Mouse (Mus musculus) intestine, postnatal 0 days (tissue): ENCODE measurements around the gene Zc3h12a. TPM values are rescaled to one million over a fixed set of nuclear protein-coding genes. Genes with fewer than 3 reads are reported as not detected.

Source experiments
- ATAC-seq: fragments of 200-750 bp; cut with Nextera tagmentation; 2 replicates; pipeline ENCODE4 v1.8.0; 2017; ENCODE audit warnings: mild to moderate bottlenecking, moderate TSS enrichment, moderate library complexity
- H3K27ac ChIP-seq: fragments of 300-500 bp; sonication (generic); 2 replicates; pipeline ENCODE4 v1.5.1; 2014; ENCODE audit warnings: mild to moderate bottlenecking, low read depth, low read length, moderate library complexity
- H3K27me3 ChIP-seq: fragments of 300-500 bp; sonication (generic); replicated peaks from 2 replicates; pipeline ENCODE4 v1.6.1; 2014; ENCODE audit warnings: low read length, mixed read lengths; ENCODE audit not compliant: control insufficient read depth, insufficient read depth
- H3K36me3 ChIP-seq: fragments of 300-500 bp; sonication (generic); 2 replicates; pipeline ENCODE4 v1.6.1; 2014; ENCODE audit warnings: mild to moderate bottlenecking, moderate library complexity; ENCODE audit not compliant: control insufficient read depth, insufficient read depth
- H3K4me1 ChIP-seq: fragments of 300-500 bp; sonication (generic); replicated peaks from 2 replicates; pipeline ENCODE4 v1.6.1; 2014; ENCODE audit warnings: antibody characterized with exemption, low read length, mixed read lengths; ENCODE audit not compliant: control insufficient read depth, insufficient read depth
- H3K4me2 ChIP-seq: fragments of 300-500 bp; sonication (generic); replicated peaks from 2 replicates; pipeline ENCODE4 v1.6.1; 2014; ENCODE audit warnings: low read depth, mild to moderate bottlenecking, moderate library complexity
- H3K4me3 ChIP-seq: fragments of 300-500 bp; sonication (generic); 2 replicates; pipeline ENCODE4 v1.5.1; 2014; ENCODE audit warnings: low read depth, low read length
- H3K9ac ChIP-seq: fragments of 300-500 bp; sonication (generic); 2 replicates; pipeline ENCODE4 v1.6.1; 2014; ENCODE audit warnings: mild to moderate bottlenecking, low read depth, low read length
- H3K9me3 ChIP-seq: fragments of 300-500 bp; sonication (generic); 2 replicates; pipeline ENCODE4 v1.6.1; 2016; ENCODE audit warnings: mixed run types; ENCODE audit not compliant: control insufficient read depth
- CTCF ChIP-seq: sonication (generic); IDR thresholded peaks from 2 replicates; pipeline ENCODE4 v1.5.1; 2016; ENCODE audit warnings: low read depth, mild to moderate bottlenecking, control low read depth, antibody characterized with exemption, moderate library complexity
- WGBS: fragments of 180-500 bp; shearing (Covaris S2); extraction: QIAGEN DNeasy Blood & Tissue Kit; methylation state at CpG from one replicate; pipeline ENCODE4 v1.1.7; 2014; 5-methylcytosine and 5-hydroxymethylcytosine counted together
- polyA plus RNA-seq: library from polyadenylated mRNA; unstranded; fragments of >200 nt; fragmentation: Nextera tagmentation; extraction: Ambion mirVana; gene quantifications from 2 replicates; pipeline ENCODE4 v1.2.1, GENCODE M21; 2015

Zc3h12a gene
- polyA plus RNA-seq, 1 experiment from 2014 or later = 1.3 TPM

- no peak for TF ChIP-seq CTCF
Measured at GRCm38 (mm10) chr4:125152469-125152868, 24.8 kb upstream of the Zc3h12a start.

DNA sequence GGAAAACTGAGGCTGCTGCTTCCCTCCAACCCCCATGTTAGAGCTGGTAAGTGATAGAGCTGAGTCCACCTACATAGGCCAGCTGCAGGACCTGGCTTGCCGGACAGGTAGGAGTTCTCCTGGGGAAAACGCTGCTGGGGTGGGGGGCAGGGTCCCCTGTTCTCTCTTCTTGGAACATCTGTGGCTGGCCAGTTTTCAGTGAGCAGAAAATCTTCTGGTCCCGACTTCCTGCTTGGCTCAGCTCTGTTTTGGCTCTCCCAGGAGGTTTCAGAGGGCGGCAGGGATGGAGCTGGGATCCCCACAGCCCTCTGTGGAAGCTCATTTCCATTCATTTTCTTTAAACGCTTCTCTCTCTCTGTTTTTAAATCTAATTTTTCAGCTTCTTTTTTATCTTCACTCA lies 21.8 kb upstream of the Zc3h12a start:
- ATAC-seq = no peak
- H3K4me2 ChIP-seq = no peak overlapping the region
- WGBS = 49% methylated on average over 5 of the region's 5 CpGs
- no peaks in the 10 kb centered on the region for H3K4me1 ChIP-seq
- no peaks in the 10 kb centered on the region for H3K36me3 ChIP-seq
- no peak overlapping the region for H3K27ac ChIP-seq
- H3K9me3 ChIP-seq = no peaks in the 10 kb centered on the region
- no peak overlapping the region for H3K9ac ChIP-seq
- no peak overlapping the region for H3K4me3 ChIP-seq
- no peak for TF ChIP-seq CTCF
- no peaks in the 10 kb centered on the region; the same call in 1 of the 2 replicates for H3K27me3 ChIP-seq

More at GRCm38 (mm10) chr4:125152469-125152868, 24.8 kb upstream of the Zc3h12a start:
- Histone ChIP-seq H3K4me3 (no peak overlapping the region), H3K9me3 (no peaks in the 10 kb centered on the region), H3K27me3 (no peaks in the 10 kb centered on the region; the same call in 1 of the 2 replicates), H3K4me2 (no peak overlapping the region), H3K36me3 (no peaks in the 10 kb centered on the region), H3K9ac (no peak overlapping the region), H3K4me1 (no peaks in the 10 kb centered on the region), H3K27ac (no peak overlapping the region)
- ATAC-seq = no peak
- 85% methylated on average over 6 of the region's 6 CpGs for WGBS

DNA sequence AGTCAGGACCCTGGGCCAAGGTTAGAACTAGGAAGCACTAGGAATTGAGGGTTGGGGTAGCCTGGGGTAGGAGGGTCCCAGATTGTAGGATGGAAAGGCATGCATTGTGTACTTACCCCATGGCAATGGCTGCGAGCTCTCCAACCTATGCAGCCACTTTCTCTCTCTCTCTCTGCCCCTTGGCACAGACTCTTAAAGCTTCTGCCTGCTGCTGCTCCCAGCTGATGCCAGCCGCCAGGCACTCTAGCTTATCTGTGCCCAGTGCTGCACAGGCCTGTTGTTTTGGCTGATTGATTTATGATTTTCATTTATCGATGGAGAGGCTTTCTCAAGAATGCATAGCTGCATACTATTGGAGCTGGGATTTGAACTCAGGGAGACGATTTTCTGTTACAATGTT lies 20.3 kb upstream of the Zc3h12a start:
- Histone ChIP-seq H3K4me1 (no peaks in the 10 kb centered on the region), H3K9ac (no peak overlapping the region), H3K4me2 (no peak overlapping the region), H3K9me3 (no peaks in the 10 kb centered on the region), H3K27ac (no peak overlapping the region), H3K27me3 (no peaks in the 10 kb centered on the region; the same call in 1 of the 2 replicates), H3K36me3 (no peaks in the 10 kb centered on the region), H3K4me3 (no peak overlapping the region)
- ATAC-seq = no peak
- 85% methylated on average over 4 of the region's 4 CpGs for WGBS
- TF ChIP-seq CTCF = no peak

GRCm38 (mm10) chr4:125145213-125145612 lies 17.6 kb upstream of the Zc3h12a start:
- Histone ChIP-seq H3K27ac (no peak overlapping the region), H3K4me3 (no peak overlapping the region), H3K27me3 (no peaks in the 10 kb centered on the region; the same call in 1 of the 2 replicates), H3K36me3 (no peaks in the 10 kb centered on the region), H3K9me3 (no peaks in the 10 kb centered on the region), H3K9ac (no peak overlapping the region), H3K4me1 (no peaks in the 10 kb centered on the region), H3K4me2 (no peak overlapping the region)
- WGBS = 28% methylated on average over 10 of the region's 10 CpGs
- no peak for ATAC-seq
- TF ChIP-seq CTCF = no peak

DNA sequence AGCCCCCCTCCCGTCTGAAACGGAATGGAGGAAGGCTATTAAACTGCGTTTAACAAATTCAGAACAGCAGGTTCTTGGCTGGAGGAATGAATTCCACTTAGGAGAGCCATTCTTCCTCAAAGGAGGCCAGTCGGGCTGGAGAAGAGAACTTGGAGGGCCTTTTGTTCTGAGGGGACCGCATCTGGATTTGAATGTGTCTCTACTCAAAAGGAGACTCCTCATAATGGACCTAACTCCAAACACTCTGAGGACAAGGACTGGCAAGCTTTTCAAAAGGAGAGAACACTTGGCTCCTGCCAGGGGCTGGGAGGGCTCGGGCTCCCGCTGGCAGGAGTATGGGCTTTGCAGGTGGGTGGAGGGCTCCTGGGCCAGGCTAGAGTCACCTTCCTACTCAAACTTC lies 17.0 kb upstream of the Zc3h12a start:
- H3K27ac ChIP-seq = no peak overlapping the region
- no peak overlapping the region for H3K9ac ChIP-seq
- no peak overlapping the region for H3K4me2 ChIP-seq
- no peaks in the 10 kb centered on the region for H3K4me1 ChIP-seq
- 40% methylated on average over 7 of the region's 7 CpGs for WGBS
- no peak overlapping the region for H3K4me3 ChIP-seq
- no peak for ATAC-seq
- H3K36me3 ChIP-seq = no peaks in the 10 kb centered on the region
- no peak for TF ChIP-seq CTCF
- no peaks in the 10 kb centered on the region; the same call in 1 of the 2 replicates for H3K27me3 ChIP-seq
- no peaks in the 10 kb centered on the region for H3K9me3 ChIP-seq

- no peak overlapping the region for H3K4me2 ChIP-seq
- no peaks in the 10 kb centered on the region for H3K9me3 ChIP-seq
- no peak overlapping the region for H3K4me3 ChIP-seq
- no peaks in the 10 kb centered on the region for H3K4me1 ChIP-seq
- ATAC-seq = no peak
- WGBS = 79% methylated on average over 5 of the region's 5 CpGs
- no peak overlapping the region for H3K27ac ChIP-seq
- TF ChIP-seq CTCF = no peak
- H3K36me3 ChIP-seq = no peaks in the 10 kb centered on the region
- no peaks in the 10 kb centered on the region; the same call in 1 of the 2 replicates for H3K27me3 ChIP-seq
- H3K9ac ChIP-seq = no peak overlapping the region
Measured at GRCm38 (mm10) chr4:125144211-125144610, 16.6 kb upstream of the Zc3h12a start.

GRCm38 (mm10) chr4:125138321-125138720 lies 10.7 kb upstream of the Zc3h12a start:
- Histone ChIP-seq H3K36me3 (no peaks in the 10 kb centered on the region), H3K27me3 (no peaks in the 10 kb centered on the region), H3K4me1 (no peaks in the 10 kb centered on the region), H3K9me3 (no peaks in the 10 kb centered on the region), H3K9ac (no peak overlapping the region), H3K4me2 (no peak overlapping the region), H3K4me3 (no peak overlapping the region), H3K27ac (no peak overlapping the region)
- no peak for TF ChIP-seq CTCF
- 32% methylated on average over 7 of the region's 7 CpGs for WGBS
- ATAC-seq = no peak
